Mouse (Mus musculus) heart, adult 2 months (tissue): ENCODE measurements around the gene Stam. TPM values are rescaled to one million over a fixed set of nuclear protein-coding genes. Genes with fewer than 3 reads are reported as not detected.

ENCODE experiments used
- DNase-seq, 2 experiments: peaks; one replicate each; pipeline ENCODE4 v3.0.0; 2021
- H3K27ac ChIP-seq: fragments of 200-600 bp; 2 replicates; pipeline ENCODE4 v1.8.1; 2022
- H3K27me3 ChIP-seq: fragments of 200-500 bp; 2 replicates; pipeline ENCODE4 v1.6.1; 2012; ENCODE audit warnings: mild to moderate bottlenecking, low read length, inconsistent platforms, mixed read lengths; ENCODE audit not compliant: control insufficient read depth, insufficient read depth
- H3K36me3 ChIP-seq: fragments of 200-500 bp; 2 replicates; pipeline ENCODE4 v1.6.1; 2012; ENCODE audit warnings: low read length, inconsistent platforms; ENCODE audit not compliant: control insufficient read depth, insufficient read depth
- H3K4me1 ChIP-seq: fragments of 200-500 bp; 2 replicates; pipeline ENCODE4 v1.6.1; 2011; ENCODE audit warnings: low read length; ENCODE audit not compliant: control insufficient read depth, insufficient read depth
- H3K4me3 ChIP-seq: fragments of 200-600 bp; 2 replicates; pipeline ENCODE4 v1.8.1; 2022
- H3K79me2 ChIP-seq: fragments of 200-500 bp; replicated peaks from 2 replicates; pipeline ENCODE4 v1.6.1; 2012; ENCODE audit warnings: mild to moderate bottlenecking, inconsistent platforms, low read length, moderate library complexity, mixed read lengths; ENCODE audit not compliant: control insufficient read depth, insufficient read depth
- H3K9ac ChIP-seq: fragments of 200-500 bp; 2 replicates; pipeline ENCODE4 v1.6.1; 2012; ENCODE audit warnings: low read depth, mild to moderate bottlenecking, control low read depth, inconsistent platforms, low read length, mixed read lengths
- CTCF ChIP-seq: fragments of 200-600 bp; IDR thresholded peaks from 2 replicates; pipeline ENCODE4 v1.8.1; 2022; ENCODE audit warnings: antibody characterized with exemption, mild to moderate bottlenecking, moderate library complexity
- EP300 ChIP-seq: fragments of 200-500 bp; IDR thresholded peaks from 2 replicates; pipeline ENCODE4 v1.6.1; 2011; ENCODE audit warnings: low read depth, low read length, control low read depth; ENCODE audit not compliant: insufficient read depth
- POLR2A ChIP-seq: fragments of 200-500 bp; IDR thresholded peaks from 2 replicates; pipeline ENCODE4 v1.6.1; 2011; ENCODE audit warnings: mild to moderate bottlenecking, low read depth, low read length, control low read depth; ENCODE audit not compliant: insufficient read depth
- WGBS: fragments of 180-500 bp; shearing (Covaris S2); methylation state at CpG from one replicate; pipeline ENCODE4 v1.1.7; 2018; 5-methylcytosine and 5-hydroxymethylcytosine counted together
- intact Hi-C: fragments of 180-260 bp; cut with DNase I; formaldehyde crosslinking; loops from one replicate; pipeline ENCODE4 v1.15.1; 2025
- polyA plus RNA-seq: library from polyadenylated mRNA; depleted of rRNA; stranded (reverse); fragments of >200 nt; gene quantifications from 2 replicates; pipeline ENCODE4 v1.2.3, GENCODE M21; 2012
- total RNA-seq, 2 experiments: library from RNA; stranded (reverse); gene quantifications; 2 replicates each; pipeline ENCODE4 v1.2.3; 2021

Gene Stam
- total and polyA plus RNA-seq, 3 experiments: 8.8 to 23.9 (median 23.0) TPM

DNA sequence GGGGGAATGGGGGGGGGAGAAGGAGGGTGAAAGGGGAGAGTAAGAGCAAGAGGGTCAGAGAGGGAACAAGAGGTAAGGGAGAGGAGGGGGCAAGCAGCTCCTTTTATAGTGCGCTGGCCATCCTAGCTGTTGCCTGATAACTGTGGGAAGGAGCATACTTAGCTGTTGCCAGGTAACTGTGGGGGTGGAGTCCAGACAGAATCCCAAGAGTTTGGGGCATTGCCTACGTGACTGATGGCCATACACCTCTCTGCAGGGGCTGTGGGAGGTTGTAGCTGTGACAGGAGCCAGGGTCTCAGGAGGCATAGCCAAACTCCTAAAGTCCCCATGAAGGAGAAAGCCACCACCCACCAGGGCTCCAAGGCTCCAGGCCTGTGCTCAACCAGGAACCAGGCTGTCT lies 66.1 kb downstream of the Stam start:
- H3K27ac ChIP-seq: no peak overlapping the region
- peaks cover 4% of the 10 kb centered on the region for H3K4me1 ChIP-seq
- TF ChIP-seq CTCF: no peak
- no peak for TF ChIP-seq POLR2A
- no peak for TF ChIP-seq EP300
- WGBS: 88% methylated on average over 2 of the region's 2 CpGs
- H3K79me2 ChIP-seq: no peaks in the 10 kb centered on the region
- H3K36me3 ChIP-seq: no peaks in the 10 kb centered on the region; the same call in 1 of the 2 replicates
- intact Hi-C loops: loop anchor here (10.0 kb wide), 1 partner anchor 95 kb away; no protein-coding TSS in a partner anchor
- H3K4me3 ChIP-seq: no peak overlapping the region
- H3K9ac ChIP-seq: no peak overlapping the region
- H3K27me3 ChIP-seq: no peaks in the 10 kb centered on the region
- no peak for DNase-seq

- DNase-seq: peak in 1 of 2 experiments; percentile 47
- 21% methylated on average over 3 of the region's 3 CpGs for WGBS
- Histone ChIP-seq H3K27me3 (no peaks in the 10 kb centered on the region), H3K4me3 (no peak overlapping the region), H3K27ac (no peak overlapping the region), H3K79me2 (no peaks in the 10 kb centered on the region), H3K4me1 (peaks cover 4% of the 10 kb centered on the region; the same call in 1 of the 2 replicates), H3K36me3 (peaks cover 2% of the 10 kb centered on the region; the same call in 1 of the 2 replicates), H3K9ac (no peak overlapping the region)
- no peak for TF ChIP-seq CTCF
- no peak for TF ChIP-seq EP300
- no peak for TF ChIP-seq POLR2A
- intact Hi-C loops: loop anchor here (10.0 kb wide), 1 partner anchor 101 kb away; no protein-coding TSS in a partner anchor
Observed at GRCm38 (mm10) chr2:14145311-14145710, 71.4 kb downstream of the Stam start.

GRCm38 (mm10) chr2:14146913-14147312 lies 73.0 kb downstream of the Stam start:
- WGBS: 90% methylated on average over 2 of the region's 2 CpGs
- no peak for DNase-seq
- intact Hi-C loops: loop anchor here (10.0 kb wide), 1 partner anchor 102 kb away; no protein-coding TSS in a partner anchor

GRCm38 (mm10) chr2:14150829-14151228 lies 76.9 kb downstream of the Stam start:
- no peaks in the 10 kb centered on the region for H3K79me2 ChIP-seq
- WGBS: 92% methylated on average over 2 of the region's 2 CpGs
- no peak overlapping the region for H3K9ac ChIP-seq
- no peak overlapping the region for H3K4me3 ChIP-seq
- H3K36me3 ChIP-seq: no peaks in the 10 kb centered on the region
- no peak for DNase-seq
- no peaks in the 10 kb centered on the region for H3K27me3 ChIP-seq
- intact Hi-C loops: no loop called here
- H3K4me1 ChIP-seq: no peaks in the 10 kb centered on the region
- no peak overlapping the region for H3K27ac ChIP-seq
- TF ChIP-seq EP300 (no peak), CTCF (peak; percentile 45)

More at GRCm38 (mm10) chr2:14146913-14147312, 73.0 kb downstream of the Stam start:
- Histone ChIP-seq H3K36me3 (peaks cover 2% of the 10 kb centered on the region; the same call in 1 of the 2 replicates), H3K4me1 (peaks cover 4% of the 10 kb centered on the region; the same call in 1 of the 2 replicates), H3K27me3 (no peaks in the 10 kb centered on the region), H3K4me3 (no peak overlapping the region), H3K79me2 (no peaks in the 10 kb centered on the region), H3K9ac (no peak overlapping the region), H3K27ac (no peak overlapping the region)
- no peak for TF ChIP-seq POLR2A
- TF ChIP-seq EP300: no peak
- peak; percentile 51 for TF ChIP-seq CTCF

DNA sequence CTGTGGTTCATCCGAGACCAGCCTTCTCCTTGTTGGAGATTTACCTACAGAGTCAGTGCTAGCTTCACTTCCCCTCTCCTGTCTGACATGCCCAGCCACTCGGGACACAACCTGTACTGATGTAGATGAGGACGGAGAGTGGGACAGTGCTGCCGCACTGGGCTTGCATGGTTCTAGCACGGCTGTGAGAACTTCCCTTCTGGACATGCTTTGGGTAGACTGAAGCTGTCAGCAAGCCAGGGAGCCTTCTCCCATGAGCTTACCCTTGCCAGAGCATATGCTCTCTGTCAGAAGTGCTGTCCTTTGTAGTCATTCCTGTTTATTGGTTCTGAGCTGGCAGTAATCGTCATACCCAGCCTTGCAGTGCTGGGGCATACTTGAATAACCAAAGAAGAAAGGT lies 78.0 kb downstream of the Stam start:
- DNase-seq: no peak
- TF ChIP-seq POLR2A: no peak
- TF ChIP-seq EP300: no peak
- no peak for TF ChIP-seq CTCF
- Histone ChIP-seq H3K4me1 (no peaks in the 10 kb centered on the region), H3K9ac (no peak overlapping the region), H3K79me2 (no peaks in the 10 kb centered on the region), H3K27me3 (no peaks in the 10 kb centered on the region), H3K4me3 (no peak overlapping the region), H3K36me3 (no peaks in the 10 kb centered on the region), H3K27ac (no peak overlapping the region)
- 75% methylated on average over 6 of the region's 6 CpGs for WGBS
- intact Hi-C loops: no loop called here

- Histone ChIP-seq H3K4me3 (no peak overlapping the region), H3K36me3 (no peaks in the 10 kb centered on the region), H3K4me1 (no peaks in the 10 kb centered on the region), H3K27ac (no peak overlapping the region), H3K79me2 (no peaks in the 10 kb centered on the region), H3K27me3 (no peaks in the 10 kb centered on the region), H3K9ac (no peak overlapping the region)
- intact Hi-C loops: loop anchor here (5.0 kb wide), 1 partner anchor 133 kb away; no protein-coding TSS in a partner anchor
- WGBS: 78% methylated on average over 3 of the region's 3 CpGs
- no peak for TF ChIP-seq POLR2A
- TF ChIP-seq CTCF: no peak
- TF ChIP-seq EP300: no peak
- no peak for DNase-seq
Observed at GRCm38 (mm10) chr2:14159047-14159446, 85.1 kb downstream of the Stam start.
